In the genomic region with DNA sequence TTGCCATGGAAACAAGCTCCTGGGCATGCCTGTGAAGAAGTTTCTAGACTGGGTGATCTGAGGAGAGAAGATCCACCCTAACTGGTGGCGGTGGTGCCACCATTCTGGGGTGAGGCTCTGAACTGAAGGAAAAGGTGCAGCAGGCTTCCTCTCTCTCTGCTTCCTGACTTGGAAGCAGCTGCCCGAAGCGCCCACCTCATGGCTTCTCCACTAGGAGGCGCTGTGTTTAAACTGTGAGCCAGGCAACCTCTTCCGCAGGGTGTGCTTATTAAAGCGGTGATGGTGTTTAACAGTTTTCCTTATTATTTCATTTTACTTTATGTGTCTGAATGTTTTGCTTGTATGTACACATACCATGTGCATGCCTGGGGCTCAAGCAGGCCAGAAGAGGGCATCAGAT, we compare ENCODE assay signal across 10 mouse cellular contexts.
DNase-seq lines count a peak whose midpoint lies in the region; ATAC-seq and TF ChIP-seq lines count a peak whose summit lies in the region.
"Had no signal": no experiment of that assay in that cellular context is flagged by ENCODE, and none has a peak within 500 bp of the region (broad histone marks: within the 10 kb centered on the region; RNA-seq: fewer than 3 reads in every experiment).

No protein-coding gene starts in this region.

- in situ Hi-C loops in Patski (cut with MboI; ENCODE audit: low pct_unique_long_range_greater_than_20kb) = no loop called here

- POLR2A ChIA-PET in Patski (lab: Charles Lee) = no interaction called here

- no peak overlapping the region for H3K9ac ChIP-seq in midbrain, embryonic 11.5 days (ENCODE audit: low read length)
- H3K9ac ChIP-seq in midbrain, embryonic 13.5 days (replicated peaks) = no peak overlapping the region
- H3K9ac ChIP-seq in heart, embryonic 11.5 days (ENCODE audit: low read depth, low read length) = no peak overlapping the region
- H3K9ac ChIP-seq: heart, embryonic 13.5 days; liver, embryonic 13.5 days had no signal

- TF ChIP-seq CTCF in Patski (IDR thresholded peaks at IDR 0.05) = peak; percentile 57

- WGBS in midbrain, embryonic 11.5 days = 40% methylated on average over 6 of the region's 6 CpGs
- WGBS in midbrain, embryonic 13.5 days = 48% methylated on average over 6 of the region's 6 CpGs
- 50% methylated on average over 6 of the region's 6 CpGs for WGBS in heart, embryonic 11.5 days (ENCODE audit: insufficient replicate concordance)

- intact Hi-C loops in heart, postnatal 25 days (cut with DNase I) = no loop called here

- no peaks in the 10 kb centered on the region for H3K4me1 ChIP-seq in midbrain, embryonic 11.5 days (ENCODE audit: control insufficient read depth, insufficient read depth, low read length)
- H3K4me1 ChIP-seq in midbrain, embryonic 13.5 days (replicated peaks) = no peaks in the 10 kb centered on the region
- H3K4me1 ChIP-seq in heart, embryonic 11.5 days (ENCODE audit: control insufficient read depth, insufficient read depth, low read length) = no peaks in the 10 kb centered on the region
- H3K4me1 ChIP-seq: heart, embryonic 13.5 days; liver, embryonic 13.5 days had no signal

- DNase-seq in gastrocnemius, postnatal 10 days = peak; percentile 23
- no peak for DNase-seq in gastrocnemius, postnatal 25 days
- peak; percentile 87 for DNase-seq in midbrain, embryonic 11.5 days (ENCODE audit: low spot score, missing footprints)
- no peak for DNase-seq in Patski (ENCODE audit: low read depth, low spot score)
- peak; percentile 18 for DNase-seq in lung, postnatal 36 days
- DNase-seq in heart, postnatal 25 days (ENCODE audit: low spot score) = no peak
- DNase-seq: liver, embryonic 13.5 days had no signal

- no peaks in the 10 kb centered on the region for H3K9me3 ChIP-seq in midbrain, embryonic 11.5 days (ENCODE audit: control insufficient read depth, low read length)
- H3K9me3 ChIP-seq in midbrain, embryonic 13.5 days = no peaks in the 10 kb centered on the region
- no peaks in the 10 kb centered on the region for H3K9me3 ChIP-seq in heart, embryonic 11.5 days (replicated peaks; ENCODE audit: control insufficient read depth, low read length)
- H3K9me3 ChIP-seq: heart, embryonic 13.5 days; liver, embryonic 13.5 days had no signal

- H3K36me3 ChIP-seq in midbrain, embryonic 11.5 days (ENCODE audit: control insufficient read depth, insufficient read depth, low read length) = no peaks in the 10 kb centered on the region
- H3K36me3 ChIP-seq in midbrain, embryonic 13.5 days = no peaks in the 10 kb centered on the region
- no peaks in the 10 kb centered on the region for H3K36me3 ChIP-seq in heart, embryonic 11.5 days (ENCODE audit: control insufficient read depth, insufficient read depth, low read length)
- H3K36me3 ChIP-seq: heart, embryonic 13.5 days; liver, embryonic 13.5 days had no signal

- H3K27ac ChIP-seq in midbrain, embryonic 11.5 days (ENCODE audit: low read depth, low read length) = no peak overlapping the region
- H3K27ac ChIP-seq in midbrain, embryonic 13.5 days = no peak overlapping the region
- H3K27ac ChIP-seq in heart, embryonic 11.5 days (ENCODE audit: low read depth, low read length) = no peak overlapping the region
- H3K27ac ChIP-seq: heart, embryonic 13.5 days; liver, embryonic 13.5 days had no signal

- CTCF ChIA-PET in Patski (lab: Charles Lee) = interaction anchor here (0.8 to 1.5 kb wide), 2 partner anchors 41 to 86 kb away, joined by 3 to 5 read pairs; no protein-coding TSS in a partner anchor

- ATAC-seq in midbrain, embryonic 11.5 days (ENCODE audit: low FRiP score) = no peak
- ATAC-seq in midbrain, embryonic 13.5 days = no peak
- ATAC-seq in Patski = no peak
- no peak for ATAC-seq in heart, embryonic 11.5 days (replicated peaks; ENCODE audit: insufficient number of reproducible peaks, low FRiP score, low TSS enrichment)

- no peak overlapping the region for H3K4me2 ChIP-seq in midbrain, embryonic 11.5 days
- no peak overlapping the region for H3K4me2 ChIP-seq in midbrain, embryonic 13.5 days (replicated peaks)
- no peak overlapping the region for H3K4me2 ChIP-seq in heart, embryonic 11.5 days
- H3K4me2 ChIP-seq: heart, embryonic 13.5 days; liver, embryonic 13.5 days had no signal

- no peaks in the 10 kb centered on the region for H3K27me3 ChIP-seq in midbrain, embryonic 11.5 days (ENCODE audit: control insufficient read depth, insufficient read depth, low read length)
- H3K27me3 ChIP-seq in midbrain, embryonic 13.5 days = no peaks in the 10 kb centered on the region
- H3K27me3 ChIP-seq in Patski = no peaks in the 10 kb centered on the region
- H3K27me3 ChIP-seq in heart, embryonic 11.5 days (ENCODE audit: control insufficient read depth, insufficient read depth, low read length) = no peaks in the 10 kb centered on the region
- H3K27me3 ChIP-seq: heart, embryonic 13.5 days; liver, embryonic 13.5 days had no signal

- no peak overlapping the region for H3K4me3 ChIP-seq in midbrain, embryonic 11.5 days (ENCODE audit: low read depth, low read length)
- no peak overlapping the region for H3K4me3 ChIP-seq in midbrain, embryonic 13.5 days (replicated peaks)
- no peak overlapping the region for H3K4me3 ChIP-seq in heart, embryonic 11.5 days (ENCODE audit: low read depth, low read length)
- H3K4me3 ChIP-seq: heart, embryonic 13.5 days; liver, embryonic 13.5 days had no signal

Comparison
In these comparisons a context has a peak if more than half of its experiments do, and no peak if none do; other contexts are left out.
1. DNase-seq: peak in gastrocnemius, postnatal 10 days (single experiment), midbrain, embryonic 11.5 days (single experiment) and lung, postnatal 36 days (single experiment); none in gastrocnemius, postnatal 25 days (single experiment), Patski (single experiment) and heart, postnatal 25 days (single experiment).